Mouse (Mus musculus) intestine, embryonic 14.5 days (tissue): ENCODE results near the gene Fam171a1. TPM values are rescaled to one million over a fixed set of nuclear protein-coding genes. Genes with fewer than 3 reads are reported as not detected.
A peak's percentile ranks its signal among the peaks of the same experiment; 100 is the strongest.

Experiments
- ATAC-seq: fragments of 200-750 bp; cut with Nextera tagmentation; replicated peaks from 2 replicates; pipeline ENCODE4 v1.8.0; 2017; ENCODE audit warnings: low read depth, moderate number of reproducible peaks, moderate TSS enrichment, moderate library complexity; ENCODE audit not compliant: low FRiP score, low TSS enrichment
- DNase-seq: peaks from one replicate; pipeline ENCODE4 v3.0.0-alpha.2; 2018; ENCODE audit warnings: low spot score
- H3K27ac ChIP-seq: fragments of 300-500 bp; sonication (generic); 2 replicates; pipeline ENCODE4 v1.5.1; 2014; ENCODE audit warnings: low read depth, mild to moderate bottlenecking, control low read depth
- H3K27me3 ChIP-seq: fragments of 300-500 bp; sonication (generic); replicated peaks from 2 replicates; pipeline ENCODE4 v1.6.1; 2014; ENCODE audit warnings: low read length, control low read depth; ENCODE audit not compliant: control insufficient read depth, insufficient read depth
- H3K36me3 ChIP-seq: fragments of 300-500 bp; sonication (generic); 2 replicates; pipeline ENCODE4 v1.6.1; 2014; ENCODE audit warnings: low read length, control low read depth; ENCODE audit not compliant: control insufficient read depth, insufficient read depth
- H3K4me1 ChIP-seq: fragments of 300-500 bp; sonication (generic); replicated peaks from 2 replicates; pipeline ENCODE4 v1.6.1; 2014; ENCODE audit warnings: low read length, control low read depth, mixed read lengths; ENCODE audit not compliant: control insufficient read depth, insufficient read depth
- H3K4me2 ChIP-seq: fragments of 300-500 bp; sonication (generic); 2 replicates; pipeline ENCODE4 v1.6.1; 2014; ENCODE audit warnings: low read length
- H3K4me3 ChIP-seq: fragments of 300-500 bp; sonication (generic); 2 replicates; pipeline ENCODE4 v1.5.1; 2014; ENCODE audit warnings: low read depth, low read length, control low read depth, mixed read lengths
- H3K9ac ChIP-seq: fragments of 300-500 bp; sonication (generic); 2 replicates; pipeline ENCODE4 v1.6.1; 2014; ENCODE audit warnings: mild to moderate bottlenecking, low read length
- H3K9me3 ChIP-seq: fragments of 300-500 bp; sonication (generic); 2 replicates; pipeline ENCODE4 v1.6.1; 2016; ENCODE audit warnings: low read length, control low read depth; ENCODE audit not compliant: control insufficient read depth
- WGBS: fragments of 180-500 bp; shearing (Covaris S2); extraction: QIAGEN DNeasy Blood & Tissue Kit; methylation state at CpG from one replicate; pipeline ENCODE4 v1.1.7; 2014; 5-methylcytosine and 5-hydroxymethylcytosine counted together
- polyA plus RNA-seq: library from polyadenylated mRNA; unstranded; fragments of >200 nt; fragmentation: Nextera tagmentation; extraction: Ambion mirVana; gene quantifications from 2 replicates; pipeline ENCODE4 v1.2.1, GENCODE M21; 2014

Gene Fam171a1
- polyA plus RNA-seq, 1 experiment from 2014 or later = 39.9 TPM

- no peak for ATAC-seq
- Histone ChIP-seq H3K9ac (no peak overlapping the region), H3K4me2 (no peak overlapping the region), H3K27ac (no peak overlapping the region), H3K27me3 (no peaks in the 10 kb centered on the region), H3K4me1 (no peaks in the 10 kb centered on the region), H3K36me3 (no peaks in the 10 kb centered on the region), H3K9me3 (no peaks in the 10 kb centered on the region), H3K4me3 (no peak overlapping the region)
- DNase-seq = no peak
- 78% methylated on average over 3 of the region's 3 CpGs for WGBS
Measured at GRCm38 (mm10) chr2:3108431-3108830, 5.6 kb upstream of the Fam171a1 start.

GRCm38 (mm10) chr2:3108834-3109233 lies 5.2 kb upstream of the Fam171a1 start:
- H3K4me2 ChIP-seq = no peak overlapping the region
- H3K4me3 ChIP-seq = no peak overlapping the region
- H3K27me3 ChIP-seq = no peaks in the 10 kb centered on the region
- ATAC-seq (no peak), DNase-seq (no peak)
- H3K36me3 ChIP-seq = no peaks in the 10 kb centered on the region
- no peaks in the 10 kb centered on the region for H3K9me3 ChIP-seq
- no peak overlapping the region for H3K9ac ChIP-seq
- WGBS = 80% methylated on average over 1 of the region's 1 CpGs
- H3K4me1 ChIP-seq = no peaks in the 10 kb centered on the region
- H3K27ac ChIP-seq = no peak overlapping the region

- Histone ChIP-seq H3K9me3 (no peaks in the 10 kb centered on the region), H3K27me3 (no peaks in the 10 kb centered on the region), H3K36me3 (no peaks in the 10 kb centered on the region), H3K27ac (no peak overlapping the region), H3K4me3 (peak overlapping the region; percentile 63), H3K4me1 (peaks cover 13% of the 10 kb centered on the region), H3K9ac (no peak overlapping the region), H3K4me2 (0 out of 2 replicates have a peak overlapping the region, but pooled peaks have one; percentile 62)
- ATAC-seq = peak; percentile 63; the same call in 1 of the 2 replicates
- DNase-seq = no peak
- WGBS = 33% methylated on average over 2 of the region's 2 CpGs
Measured at GRCm38 (mm10) chr2:3117855-3118202, 3.8 kb downstream of the Fam171a1 start.

GRCm38 (mm10) chr2:3118203-3118941 lies 4.3 kb downstream of the Fam171a1 start:
- no peaks in the 10 kb centered on the region for H3K9me3 ChIP-seq
- ATAC-seq (peak; percentile 95), DNase-seq (peak; percentile 91)
- H3K4me3 ChIP-seq = peak overlapping the region; percentile 63
- H3K4me1 ChIP-seq = peaks cover 13% of the 10 kb centered on the region
- H3K4me2 ChIP-seq = peak overlapping the region; percentile 62
- peak overlapping the region; percentile 79 for H3K27ac ChIP-seq
- H3K9ac ChIP-seq = peak overlapping the region; percentile 93
- H3K36me3 ChIP-seq = no peaks in the 10 kb centered on the region
- under 1% methylated on average over 81 of the region's 93 CpGs for WGBS
- no peaks in the 10 kb centered on the region for H3K27me3 ChIP-seq

GRCm38 (mm10) chr2:3118969-3119368 lies 4.9 kb downstream of the Fam171a1 start:
- WGBS = under 1% methylated on average over 13 of the region's 16 CpGs
- H3K4me1 ChIP-seq = peaks cover 13% of the 10 kb centered on the region

GRCm38 (mm10) chr2:3119371-3119935 lies 5.4 kb downstream of the Fam171a1 start:
- Histone ChIP-seq H3K9me3 (no peaks in the 10 kb centered on the region), H3K36me3 (no peaks in the 10 kb centered on the region), H3K4me3 (peak overlapping the region; percentile 63), H3K9ac (peak overlapping the region; percentile 93), H3K4me1 (peaks cover 13% of the 10 kb centered on the region), H3K27me3 (no peaks in the 10 kb centered on the region), H3K4me2 (peak overlapping the region; percentile 62), H3K27ac (peak overlapping the region; percentile 79; the same call in 1 of the 2 replicates)
- ATAC-seq (no peak), DNase-seq (no peak)
- WGBS = 17% methylated on average over 4 of the region's 4 CpGs

More at GRCm38 (mm10) chr2:3118969-3119368, 4.9 kb downstream of the Fam171a1 start:
- no peaks in the 10 kb centered on the region for H3K36me3 ChIP-seq
- H3K9me3 ChIP-seq = no peaks in the 10 kb centered on the region
- H3K9ac ChIP-seq = peak overlapping the region; percentile 93
- H3K27me3 ChIP-seq = no peaks in the 10 kb centered on the region
- peak overlapping the region; percentile 79; the same call in 1 of the 2 replicates for H3K27ac ChIP-seq
- DNase-seq (no peak), ATAC-seq (peak; percentile 44)
- H3K4me2 ChIP-seq = peak overlapping the region; percentile 62
- H3K4me3 ChIP-seq = peak overlapping the region; percentile 63

- H3K9ac ChIP-seq = no peak overlapping the region
- H3K9me3 ChIP-seq = no peaks in the 10 kb centered on the region
- DNase-seq (no peak), ATAC-seq (no peak)
- WGBS = 79% methylated on average over 4 of the region's 4 CpGs
- H3K27ac ChIP-seq = no peak overlapping the region
- H3K27me3 ChIP-seq = no peaks in the 10 kb centered on the region
- no peaks in the 10 kb centered on the region for H3K36me3 ChIP-seq
- H3K4me2 ChIP-seq = no peak overlapping the region
- peaks cover 13% of the 10 kb centered on the region for H3K4me1 ChIP-seq
- no peak overlapping the region for H3K4me3 ChIP-seq
Measured at GRCm38 (mm10) chr2:3122571-3122970, 8.5 kb downstream of the Fam171a1 start.

GRCm38 (mm10) chr2:3127256-3127883 lies 13.3 kb downstream of the Fam171a1 start:
- DNase-seq (no peak), ATAC-seq (no peak)
- no peaks in the 10 kb centered on the region for H3K9me3 ChIP-seq
- no peak overlapping the region for H3K4me3 ChIP-seq
- H3K27me3 ChIP-seq = no peaks in the 10 kb centered on the region
- 77% methylated on average over 4 of the region's 4 CpGs for WGBS
- H3K27ac ChIP-seq = no peak overlapping the region
- H3K9ac ChIP-seq = no peak overlapping the region
- H3K4me1 ChIP-seq = peaks cover 3% of the 10 kb centered on the region; the same call in 1 of the 2 replicates
- H3K36me3 ChIP-seq = no peaks in the 10 kb centered on the region
- no peak overlapping the region for H3K4me2 ChIP-seq
